Mouse (Mus musculus) heart, postnatal 0 days (tissue): ENCODE results near the gene Enkd1.

Experiments
- CTCF ChIP-seq: IDR thresholded peaks from 2 replicates; pipeline ENCODE4 v1.5.1; 2016; ENCODE audit warnings: antibody characterized with exemption, control low read depth, low read depth
- EP300 ChIP-seq: IDR thresholded peaks from 2 replicates; pipeline ENCODE4 v1.6.1; 2016; ENCODE audit warnings: antibody characterized with exemption, low read depth

DNA sequence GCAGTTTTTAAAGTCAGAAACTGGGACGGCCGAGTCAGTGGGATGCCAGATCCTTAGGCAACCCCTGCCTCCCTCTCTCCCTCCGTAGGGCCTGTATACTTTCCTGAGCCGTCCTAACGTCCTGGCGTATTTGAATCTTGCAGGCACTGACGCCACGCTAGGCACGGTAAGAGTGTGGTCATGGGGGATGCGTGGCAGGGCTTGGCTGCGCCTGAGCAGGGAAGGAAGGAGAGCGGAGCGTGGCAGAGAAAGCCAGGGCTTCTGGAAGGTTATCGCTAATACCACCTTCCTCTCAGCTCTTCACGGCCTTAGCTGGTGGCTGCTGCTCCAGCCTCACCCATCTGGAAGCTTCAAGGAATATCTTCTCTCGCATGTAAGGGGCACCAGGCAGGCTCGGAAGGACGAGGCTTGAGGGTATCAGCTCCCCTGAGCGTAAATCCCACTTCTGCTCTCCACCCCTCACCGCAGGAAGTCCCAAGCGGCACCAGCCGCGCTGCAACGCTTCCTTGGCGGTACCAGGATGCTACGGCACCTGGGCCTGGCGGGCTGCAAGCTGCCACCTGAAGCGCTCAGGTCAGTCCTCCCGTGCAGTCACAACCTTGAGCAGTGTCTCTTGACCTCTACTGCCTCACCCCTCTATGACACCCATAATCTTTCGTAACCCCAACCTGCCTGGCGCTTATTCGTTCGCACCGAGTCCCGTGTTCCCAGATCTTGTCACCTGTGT lies 18.6 kb downstream of the Enkd1 start:
- TF ChIP-seq CTCF = no peak
- no peak for TF ChIP-seq EP300
